Mouse (Mus musculus) adrenal gland, adult (tissue): ENCODE measurements around the gene Zfp526.

Experiments
- DNase-seq, 2 experiments: peaks; one replicate each; pipeline ENCODE4 v3.0.0; 2022 to 2023; ENCODE audit warnings: low spot score in 1 of 2; ENCODE audit not compliant: inconsistent age in 2 of 2

Zfp526 gene

GRCm38 (mm10) chr7:25221102-25221883, at the start of gene Zfp526:
TSS of gene Zfp526 (plus strand) at chr7:25221425.
- peak; percentile 99 for DNase-seq

- DNase-seq, result no peak
Measured at GRCm38 (mm10) chr7:25172669-25173068, 48.6 kb upstream of the Zfp526 start.

- DNase-seq, result no peak
Measured at GRCm38 (mm10) chr7:25174343-25174742, 46.9 kb upstream of the Zfp526 start.

- DNase-seq, result no peak
Measured at GRCm38 (mm10) chr7:25178317-25178716, 42.9 kb upstream of the Zfp526 start.

GRCm38 (mm10) chr7:25178787-25179605, 42.2 kb upstream of the Zfp526 start:
- DNase-seq, result no peak

GRCm38 (mm10) chr7:25179606-25180161, 41.5 kb upstream of the Zfp526 start, which contains the start of gene Pou2f2:
TSS of gene Pou2f2 (minus strand) at chr7:25179726.
- peak; percentile 72 to 83 for DNase-seq

GRCm38 (mm10) chr7:25180512-25180911, 40.7 kb upstream of the Zfp526 start:
- DNase-seq, result no peak

GRCm38 (mm10) chr7:25181331-25181790, 39.9 kb upstream of the Zfp526 start:
- DNase-seq, result peak; percentile 20 to 65

- no peak for DNase-seq
Measured at GRCm38 (mm10) chr7:25181814-25182213, 39.4 kb upstream of the Zfp526 start.

- no peak for DNase-seq
Measured at GRCm38 (mm10) chr7:25184091-25184490, 37.1 kb upstream of the Zfp526 start.

GRCm38 (mm10) chr7:25187662-25188650, 33.3 kb upstream of the Zfp526 start:
- DNase-seq, result peak; percentile 80 to 95

GRCm38 (mm10) chr7:25190806-25191205, 30.4 kb upstream of the Zfp526 start:
- DNase-seq, result no peak

- DNase-seq, result no peak
Measured at GRCm38 (mm10) chr7:25192110-25192509, 29.1 kb upstream of the Zfp526 start.

GRCm38 (mm10) chr7:25195148-25195547, 26.1 kb upstream of the Zfp526 start:
- DNase-seq, result no peak

- DNase-seq, result no peak
Measured at GRCm38 (mm10) chr7:25196107-25196506, 25.1 kb upstream of the Zfp526 start.

GRCm38 (mm10) chr7:25197384-25198018, 23.7 kb upstream of the Zfp526 start:
- DNase-seq, result no peak

GRCm38 (mm10) chr7:25203624-25204023, 17.6 kb upstream of the Zfp526 start:
- no peak for DNase-seq

GRCm38 (mm10) chr7:25205355-25206093, 15.7 kb upstream of the Zfp526 start:
- no peak for DNase-seq
